Mouse (Mus musculus) E14TG2a.4 (cell line): ENCODE measurements around the gene Ube2m.

Experiments used
- CTCF ChIP-seq: conservative IDR thresholded peaks from 2 replicates; pipeline ENCODE4 v1.5.1; 2014; ENCODE audit warnings: low read length
- POU5F1 ChIP-seq: IDR thresholded peaks from 2 replicates; pipeline ENCODE4 v1.6.1; 2014; ENCODE audit warnings: low read length, borderline replicate concordance

DNA sequence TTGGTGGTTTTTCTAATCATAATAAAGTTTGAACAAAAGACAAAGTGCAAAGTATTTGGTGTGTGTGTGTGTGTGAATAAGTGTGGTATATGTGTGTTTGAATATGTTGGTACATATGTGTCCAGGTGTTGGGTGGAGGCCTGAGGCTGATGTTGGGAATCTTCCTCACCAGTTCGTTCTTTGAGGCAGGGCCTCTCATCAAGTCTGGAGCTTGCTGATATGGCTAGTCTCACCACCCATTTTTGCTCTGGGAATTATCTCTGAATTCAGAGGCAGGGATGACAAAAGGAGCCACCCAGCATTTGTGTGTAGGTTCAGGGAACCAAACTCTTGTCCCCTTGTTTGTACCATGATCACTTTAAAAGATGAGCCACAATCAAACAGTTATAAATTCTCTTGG lies 52.4 kb downstream of the Ube2m start:
- TF ChIP-seq CTCF = no peak
- no peak for TF ChIP-seq POU5F1
